Mouse (Mus musculus) forebrain, embryonic 10.5 days (tissue): ENCODE measurements at regions not wholly inside any gene's neighbourhood (a gene's known extent, or its start where the extent isn't known, plus 50 kb on each side); places are given as distances from the start of the nearest gene placed in this dataset.

ENCODE experiments used
- DNase-seq: peaks from one replicate; pipeline ENCODE4 v3.0.0-alpha.2; 2017; ENCODE audit warnings: low spot score; ENCODE audit errors: extremely low spot score
- H3K27ac ChIP-seq: fragments of 300-500 bp; sonication (generic); 2 replicates; pipeline ENCODE4 v1.5.1; 2016; ENCODE audit warnings: mild to moderate bottlenecking
- H3K27me3 ChIP-seq: fragments of 300-500 bp; sonication (generic); 2 replicates; pipeline ENCODE4 v1.6.1; 2016; ENCODE audit warnings: mild to moderate bottlenecking; ENCODE audit not compliant: poor library complexity, severe bottlenecking
- H3K36me3 ChIP-seq: fragments of 300-500 bp; sonication (generic); replicated peaks from 2 replicates; pipeline ENCODE4 v1.6.1; 2016; ENCODE audit warnings: mild to moderate bottlenecking, moderate library complexity
- H3K4me1 ChIP-seq: fragments of 300-500 bp; sonication (generic); 2 replicates; pipeline ENCODE4 v1.6.1; 2016
- H3K4me3 ChIP-seq: fragments of 300-500 bp; sonication (generic); 2 replicates; pipeline ENCODE4 v1.5.1; 2016; ENCODE audit warnings: mild to moderate bottlenecking, moderate library complexity
- H3K9me3 ChIP-seq: fragments of 300-500 bp; sonication (generic); 2 replicates; pipeline ENCODE4 v1.6.1; 2016; ENCODE audit warnings: mild to moderate bottlenecking, moderate library complexity
- WGBS: fragments of 180-500 bp; shearing (Covaris S2); methylation state at CpG from one replicate; pipeline ENCODE4 v1.1.7; 2016; 5-methylcytosine and 5-hydroxymethylcytosine counted together

DNA sequence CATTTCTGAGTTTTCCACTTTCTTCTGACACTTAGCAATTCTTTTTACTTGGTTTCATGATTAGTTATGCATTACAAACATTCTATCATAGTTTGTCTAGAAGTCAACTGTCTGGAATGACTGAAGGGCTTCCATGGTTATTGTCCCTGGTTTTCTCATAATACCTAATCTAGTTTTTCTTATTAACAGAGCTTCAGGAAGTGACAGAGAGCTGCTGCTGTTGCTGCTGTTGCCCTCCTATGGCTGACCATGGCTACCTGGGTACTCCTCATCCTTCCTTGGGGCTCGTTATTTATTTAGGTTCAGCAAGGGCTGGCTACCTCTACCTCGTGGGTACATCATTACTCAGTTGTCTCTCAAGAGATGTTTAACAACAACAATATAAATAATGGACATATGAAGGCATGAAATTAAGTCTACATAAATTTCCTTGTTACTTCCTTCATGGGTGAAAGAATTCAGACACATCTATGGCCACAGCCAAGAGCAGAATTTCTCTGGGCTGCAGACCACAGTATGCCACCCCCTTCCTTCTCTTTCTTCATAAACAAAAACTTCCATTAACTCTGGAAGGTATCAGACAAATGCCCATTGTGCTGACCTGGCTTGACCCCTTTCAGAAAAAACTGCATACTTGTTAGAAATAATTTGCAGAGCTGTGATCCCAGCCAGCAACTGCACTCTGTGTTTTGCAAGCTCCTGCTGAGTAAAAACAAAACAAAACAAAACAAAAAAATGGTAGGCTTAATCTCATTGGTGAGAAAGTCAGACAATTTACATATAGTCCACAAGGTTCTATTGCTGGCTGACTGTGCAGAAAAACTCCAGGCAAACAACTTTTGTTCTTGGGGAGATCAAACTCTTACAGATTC is 103.6 kb upstream of the Lgalsl start:
- DNase-seq: no peak
- no peak overlapping the region for H3K27ac ChIP-seq
- H3K4me1 ChIP-seq: peaks cover 16% of the 10 kb centered on the region
- WGBS: 60% methylated on average over 2 of the region's 2 CpGs
- H3K27me3 ChIP-seq: no peaks in the 10 kb centered on the region
- H3K36me3 ChIP-seq: no peaks in the 10 kb centered on the region
- H3K9me3 ChIP-seq: no peaks in the 10 kb centered on the region
- no peak overlapping the region for H3K4me3 ChIP-seq

DNA sequence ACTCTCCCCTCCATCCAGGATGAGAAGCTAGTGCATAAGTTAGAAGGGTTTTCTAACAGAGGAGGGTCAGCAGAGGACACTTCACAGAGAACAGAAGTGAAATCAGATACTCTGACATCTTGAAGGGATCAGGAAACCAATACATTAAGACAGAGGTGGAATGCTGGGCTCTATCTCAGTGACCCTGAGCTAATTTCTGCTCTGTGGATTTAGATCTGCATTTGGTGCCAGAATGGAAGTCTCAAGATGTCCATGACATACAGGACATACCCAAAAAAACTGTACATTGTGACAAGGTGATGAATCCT is 104.2 kb upstream of the Lgalsl start:
- Histone ChIP-seq H3K9me3 (no peaks in the 10 kb centered on the region), H3K27ac (no peak overlapping the region), H3K36me3 (no peaks in the 10 kb centered on the region), H3K4me1 (peaks cover 16% of the 10 kb centered on the region), H3K27me3 (no peaks in the 10 kb centered on the region), H3K4me3 (no peak overlapping the region)
- DNase-seq: no peak

DNA sequence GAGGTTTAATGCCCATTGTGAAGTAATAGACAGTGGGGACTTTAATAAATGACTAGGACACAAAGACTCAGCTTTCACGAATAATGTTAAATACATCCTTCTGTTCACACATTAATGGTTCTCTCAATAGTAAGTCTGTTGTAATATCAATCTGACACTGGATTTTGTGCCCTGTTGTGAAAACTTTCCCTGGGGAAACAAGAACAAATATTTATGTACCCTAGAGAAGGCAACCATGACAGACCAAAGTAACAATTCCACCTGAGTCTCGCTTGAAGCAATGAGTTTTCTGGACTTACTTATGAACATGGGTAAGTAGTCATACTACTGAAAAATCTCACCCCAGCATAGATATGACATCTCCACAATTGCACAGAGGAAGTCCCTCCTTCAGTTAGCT is 105.1 kb upstream of the Lgalsl start:
- Histone ChIP-seq H3K27ac (no peak overlapping the region), H3K4me1 (peaks cover 16% of the 10 kb centered on the region), H3K9me3 (no peaks in the 10 kb centered on the region), H3K36me3 (no peaks in the 10 kb centered on the region), H3K4me3 (no peak overlapping the region), H3K27me3 (no peaks in the 10 kb centered on the region)
- 91% methylated on average over 2 of the region's 2 CpGs for WGBS
- no peak for DNase-seq

DNA sequence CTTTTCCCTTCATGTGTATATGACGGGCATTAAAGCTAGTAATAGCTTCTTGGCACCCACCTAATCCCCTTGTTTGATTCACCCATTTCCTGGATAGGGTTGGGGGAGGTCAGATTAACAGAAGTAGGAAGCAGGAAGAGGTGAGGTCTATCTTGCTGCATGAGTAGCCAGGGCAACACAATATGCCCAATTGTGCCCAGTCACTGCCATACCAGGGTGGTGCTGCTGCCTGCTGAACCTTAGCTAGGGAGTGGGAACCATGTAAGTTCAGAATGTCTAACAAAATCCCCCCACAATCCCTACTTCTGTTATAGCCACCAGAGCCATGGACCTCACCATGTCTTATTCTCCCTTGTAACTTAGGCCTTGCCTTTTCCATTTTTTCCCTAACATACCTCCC is 106.1 kb upstream of the Lgalsl start:
- Histone ChIP-seq H3K27ac (no peak overlapping the region), H3K27me3 (no peaks in the 10 kb centered on the region), H3K4me1 (peaks cover 24% of the 10 kb centered on the region), H3K4me3 (no peak overlapping the region), H3K9me3 (no peaks in the 10 kb centered on the region), H3K36me3 (no peaks in the 10 kb centered on the region)
- WGBS: 77% methylated on average over 1 of the region's 1 CpGs
- no peak for DNase-seq

DNA sequence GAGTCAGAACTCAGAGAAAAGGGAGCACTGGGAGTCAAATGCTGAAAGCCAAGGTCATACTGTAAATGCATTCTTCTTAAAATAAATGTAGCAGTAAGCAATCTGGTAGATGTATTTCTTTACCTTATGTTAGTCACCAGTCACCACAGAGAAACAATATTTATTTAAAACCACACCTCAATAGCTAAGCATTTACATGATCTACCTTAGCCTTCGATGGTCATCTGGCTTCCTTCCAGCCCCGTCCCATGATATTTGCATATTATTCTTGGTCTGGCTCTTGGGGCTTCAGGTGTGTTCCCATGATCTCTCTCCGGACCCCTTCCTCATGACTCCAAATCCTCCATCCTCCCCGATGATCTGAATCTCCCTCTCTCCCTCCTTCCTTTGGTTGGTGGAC is 107.1 kb upstream of the Lgalsl start:
- Histone ChIP-seq H3K27me3 (no peaks in the 10 kb centered on the region), H3K4me1 (peaks cover 24% of the 10 kb centered on the region), H3K27ac (no peak overlapping the region), H3K4me3 (no peak overlapping the region), H3K9me3 (no peaks in the 10 kb centered on the region), H3K36me3 (no peaks in the 10 kb centered on the region)
- WGBS: 91% methylated on average over 4 of the region's 4 CpGs
- no peak for DNase-seq

DNA sequence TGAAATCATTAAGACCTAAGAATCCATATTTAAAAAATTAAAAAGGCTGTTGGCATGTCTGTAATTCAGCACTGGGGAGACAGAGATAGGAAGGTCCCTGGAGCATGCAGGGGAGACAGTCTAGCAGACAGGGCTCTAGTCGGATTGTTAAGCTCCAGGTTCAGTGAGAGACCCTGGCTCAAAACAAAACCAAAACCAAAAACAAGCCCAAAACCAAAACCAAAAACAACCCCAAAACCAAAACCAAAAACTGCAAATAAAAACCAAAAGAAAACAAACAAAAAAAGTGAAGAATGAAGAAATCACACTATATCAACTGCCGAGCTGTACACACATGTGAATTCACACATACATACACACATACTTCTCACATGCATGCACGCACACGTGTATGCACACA is 108.8 kb upstream of the Lgalsl start:
- H3K36me3 ChIP-seq: no peaks in the 10 kb centered on the region
- peaks cover 17% of the 10 kb centered on the region for H3K4me1 ChIP-seq
- DNase-seq: no peak
- H3K4me3 ChIP-seq: no peak overlapping the region
- H3K27me3 ChIP-seq: no peaks in the 10 kb centered on the region
- no peak overlapping the region for H3K27ac ChIP-seq
- H3K9me3 ChIP-seq: no peaks in the 10 kb centered on the region
- 88% methylated on average over 4 of the region's 4 CpGs for WGBS

DNA sequence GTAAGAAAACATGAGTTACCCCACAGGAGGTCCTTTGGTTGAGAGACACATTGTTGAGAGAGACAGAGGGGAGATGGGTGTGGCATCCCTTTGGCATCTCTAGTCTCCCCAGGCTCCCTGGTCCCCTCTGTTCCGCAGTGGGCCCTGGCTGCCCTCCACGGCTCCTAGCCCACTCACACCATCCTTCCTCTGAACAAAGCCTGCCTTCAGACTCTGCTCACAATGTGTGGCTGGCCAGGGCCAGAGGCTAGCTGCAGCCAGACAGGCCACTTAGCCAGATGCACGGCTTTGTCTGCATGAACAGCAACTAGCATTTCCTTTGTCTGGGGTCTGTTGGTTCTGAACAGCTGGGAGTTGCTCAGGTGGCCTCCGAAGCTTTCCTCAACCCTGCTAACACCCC is 110.7 kb upstream of the Lgalsl start:
- no peaks in the 10 kb centered on the region for H3K9me3 ChIP-seq
- H3K27me3 ChIP-seq: no peaks in the 10 kb centered on the region
- WGBS: 42% methylated on average over 4 of the region's 4 CpGs
- peak overlapping the region; percentile 76 for H3K27ac ChIP-seq
- no peaks in the 10 kb centered on the region for H3K36me3 ChIP-seq
- no peak overlapping the region for H3K4me3 ChIP-seq
- peaks cover 7% of the 10 kb centered on the region for H3K4me1 ChIP-seq
- no peak for DNase-seq

DNA sequence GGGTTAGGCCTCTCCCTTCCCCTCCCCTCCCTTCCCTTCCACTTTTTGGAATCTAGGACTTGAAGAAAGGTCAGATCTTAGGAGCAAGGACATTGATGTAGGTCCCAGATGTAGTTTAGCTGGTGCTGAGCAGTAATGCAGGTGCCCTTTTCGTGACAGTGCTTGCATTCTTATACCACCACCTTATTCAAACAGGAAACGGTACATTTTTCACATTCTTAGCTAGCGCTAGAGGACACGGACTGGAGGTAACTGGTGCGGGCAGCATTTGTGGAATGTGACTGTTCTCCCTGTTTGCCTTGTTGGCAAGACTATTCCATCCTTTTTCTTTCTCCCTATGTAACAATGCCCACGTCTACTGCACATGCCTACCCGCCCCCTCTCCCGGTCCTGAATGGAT is 124.7 kb upstream of the Lgalsl start:
- Histone ChIP-seq H3K4me3 (no peak overlapping the region), H3K27ac (0 out of 2 replicates have a peak overlapping the region, but pooled peaks have one; percentile 51), H3K36me3 (no peaks in the 10 kb centered on the region), H3K9me3 (no peaks in the 10 kb centered on the region), H3K27me3 (no peaks in the 10 kb centered on the region), H3K4me1 (peaks cover 54% of the 10 kb centered on the region)
- 66% methylated on average over 8 of the region's 8 CpGs for WGBS
- DNase-seq: no peak

DNA sequence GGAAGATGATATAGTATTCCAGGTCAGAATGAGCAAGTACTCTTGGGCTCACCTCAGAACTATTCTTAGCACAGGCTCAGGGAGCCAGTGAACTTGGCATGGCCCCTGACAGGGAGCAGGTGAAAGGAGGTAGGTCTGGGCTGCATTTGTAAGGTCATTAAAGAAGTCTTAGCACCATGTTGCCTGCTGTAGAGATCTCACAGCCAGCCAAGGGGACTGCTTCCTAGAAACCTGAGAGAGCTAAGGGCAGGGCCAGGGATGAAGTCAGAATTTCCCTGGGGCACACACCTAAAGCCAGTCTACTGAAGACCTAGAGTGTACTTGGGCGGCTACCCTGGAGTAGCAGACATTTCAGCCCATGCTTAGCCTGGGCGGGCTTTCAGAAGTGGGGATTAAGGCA is 126.9 kb upstream of the Lgalsl start:
- no peak overlapping the region for H3K4me3 ChIP-seq
- H3K9me3 ChIP-seq: no peaks in the 10 kb centered on the region
- DNase-seq: no peak
- WGBS: 32% methylated on average over 2 of the region's 2 CpGs
- peaks cover 64% of the 10 kb centered on the region for H3K4me1 ChIP-seq
- peak overlapping the region; percentile 63 for H3K27ac ChIP-seq
- H3K27me3 ChIP-seq: no peaks in the 10 kb centered on the region
- no peaks in the 10 kb centered on the region for H3K36me3 ChIP-seq

DNA sequence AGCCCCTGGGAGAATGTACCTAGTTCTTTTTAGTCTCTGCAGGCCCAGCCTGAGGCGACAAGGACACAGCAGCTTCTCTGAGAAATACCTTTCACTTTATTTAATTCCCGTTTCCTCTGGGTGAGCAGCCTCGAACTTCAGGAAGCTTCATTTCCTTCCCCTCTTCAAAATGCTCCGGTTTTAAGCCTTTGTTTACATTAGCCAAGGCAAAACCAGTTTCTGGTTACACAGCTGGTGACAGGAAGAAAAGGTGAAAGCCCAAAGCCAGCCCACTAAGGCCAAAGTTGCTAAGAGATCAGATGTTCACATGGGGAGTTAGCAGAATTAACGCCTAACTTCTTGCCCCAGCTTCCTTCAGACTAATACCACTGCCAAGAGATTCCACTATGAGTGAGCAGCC is 127.4 kb upstream of the Lgalsl start:
- Histone ChIP-seq H3K4me1 (peaks cover 64% of the 10 kb centered on the region), H3K9me3 (no peaks in the 10 kb centered on the region), H3K27ac (peak overlapping the region; percentile 73), H3K36me3 (no peaks in the 10 kb centered on the region), H3K27me3 (no peaks in the 10 kb centered on the region), H3K4me3 (no peak overlapping the region)
- DNase-seq: no peak
- 9% methylated on average over 5 of the region's 5 CpGs for WGBS

DNA sequence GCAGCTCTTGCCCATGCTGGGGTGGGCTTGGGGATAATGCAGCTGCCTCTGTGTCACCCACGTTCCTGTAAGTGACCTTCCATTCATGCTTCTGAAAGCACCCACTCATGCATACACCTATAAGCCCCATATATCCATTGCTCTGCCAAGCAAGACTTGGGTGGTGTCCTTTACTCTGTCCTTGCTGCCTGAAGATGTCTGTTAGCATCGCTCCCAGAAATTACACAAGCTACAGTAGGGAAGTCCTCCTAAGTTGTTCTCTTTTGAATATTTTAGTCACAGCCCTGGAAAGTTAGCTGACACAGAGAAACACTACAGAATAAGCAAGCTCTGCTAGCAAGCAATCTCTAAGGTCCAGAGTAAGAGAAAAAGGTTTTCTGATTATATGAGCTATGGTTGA is 129.2 kb upstream of the Lgalsl start:
- H3K4me3 ChIP-seq: no peak overlapping the region
- WGBS: 63% methylated on average over 2 of the region's 2 CpGs
- no peaks in the 10 kb centered on the region for H3K36me3 ChIP-seq
- DNase-seq: no peak
- H3K9me3 ChIP-seq: no peaks in the 10 kb centered on the region
- no peaks in the 10 kb centered on the region for H3K27me3 ChIP-seq
- 0 out of 2 replicates have a peak overlapping the region, but pooled peaks have one; percentile 35 for H3K27ac ChIP-seq
- peaks cover 56% of the 10 kb centered on the region for H3K4me1 ChIP-seq

DNA sequence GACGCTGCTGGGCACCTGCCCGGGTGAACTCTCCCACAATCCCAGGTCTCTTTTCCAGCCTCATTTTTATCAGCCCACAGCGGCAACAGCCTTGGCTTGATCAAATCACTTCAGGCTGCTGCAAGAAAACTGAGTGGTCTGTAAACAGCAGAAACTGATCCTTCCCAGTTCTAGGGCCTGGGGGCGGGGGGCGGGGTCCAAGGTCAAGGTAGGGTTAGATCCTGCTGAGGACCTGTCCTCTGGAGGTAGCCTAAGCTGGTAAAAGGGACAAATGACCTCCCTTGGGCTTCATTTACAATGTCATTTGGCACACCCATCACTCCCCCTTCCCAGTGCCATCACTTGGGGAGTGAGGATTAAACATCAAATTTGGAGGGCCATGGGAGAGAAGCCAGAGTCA is 129.9 kb upstream of the Lgalsl start:
- Histone ChIP-seq H3K9me3 (no peaks in the 10 kb centered on the region), H3K4me1 (peaks cover 50% of the 10 kb centered on the region)
- no peak for DNase-seq

DNA sequence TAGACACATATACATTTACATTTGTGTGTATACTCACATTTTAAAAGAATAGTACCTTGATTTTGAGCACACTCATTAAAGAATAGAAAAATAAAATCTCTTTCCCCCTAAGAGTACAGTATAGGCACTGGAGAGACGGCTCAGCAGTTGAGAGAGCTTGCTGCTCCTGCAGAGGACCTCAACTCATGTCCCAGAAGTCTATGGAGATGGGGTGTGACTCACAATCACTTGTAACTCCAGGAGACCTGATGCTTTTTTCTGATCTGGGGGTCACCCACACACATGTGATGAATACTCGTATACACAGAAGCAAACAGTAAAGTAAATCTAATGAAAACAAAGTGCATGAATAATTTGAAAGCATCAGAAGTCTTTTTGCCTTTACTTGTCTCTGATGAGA is 129.5 kb upstream of the Peli1 start:
- Histone ChIP-seq H3K9me3 (no peaks in the 10 kb centered on the region), H3K4me1 (peaks cover 41% of the 10 kb centered on the region), H3K27ac (no peak overlapping the region), H3K4me3 (no peak overlapping the region), H3K36me3 (no peaks in the 10 kb centered on the region), H3K27me3 (no peaks in the 10 kb centered on the region)
- DNase-seq: no peak
- WGBS: 89% methylated on average over 2 of the region's 2 CpGs

More for the DNA sequence above, 129.9 kb upstream of the Lgalsl start:
- Histone ChIP-seq H3K36me3 (no peaks in the 10 kb centered on the region), H3K4me3 (no peak overlapping the region), H3K27ac (no peak overlapping the region), H3K27me3 (no peaks in the 10 kb centered on the region)
- 57% methylated on average over 5 of the region's 5 CpGs for WGBS
